ENCODE assay signal across 21 mouse cellular contexts in the genomic region with DNA sequence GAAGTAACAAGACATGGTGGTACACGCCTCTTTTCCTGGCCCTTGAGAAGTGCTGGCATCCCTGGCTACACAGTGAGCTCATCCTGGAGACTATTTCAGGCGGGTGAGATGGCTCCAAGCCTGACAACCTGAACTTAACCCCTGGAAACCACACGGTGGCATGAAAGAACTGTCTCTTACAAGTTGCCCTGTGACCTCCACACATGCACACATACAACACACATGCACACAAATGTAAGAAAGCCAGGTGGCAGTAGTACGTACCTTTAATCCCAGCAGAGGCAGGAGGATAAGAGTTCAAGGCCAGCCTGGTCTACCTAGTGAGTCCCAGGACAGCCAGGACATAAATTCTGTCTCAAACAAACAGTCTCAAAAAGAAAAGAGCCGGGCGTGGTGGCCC. TPM values are rescaled to one million over a fixed set of nuclear protein-coding genes. Genes with fewer than 3 reads are reported as not detected.
DNase-seq lines count a peak whose midpoint lies in the region; ATAC-seq and TF ChIP-seq lines count a peak whose summit lies in the region.
"Had no signal": no experiment of that assay in that cellular context is flagged by ENCODE, and none has a peak within 500 bp of the region (broad histone marks: within the 10 kb centered on the region; RNA-seq: fewer than 3 reads in every experiment).

No protein-coding gene starts in this region.

- peak overlapping the region; percentile 35; the same call in 1 of the 2 replicates for H3K27ac ChIP-seq in gastrocnemius, adult 2 months
- H3K27ac ChIP-seq in midbrain, postnatal 0 days (ENCODE audit: low read depth, low read length): no peak overlapping the region
- H3K27ac ChIP-seq in midbrain, embryonic 13.5 days: no peak overlapping the region
- H3K27ac ChIP-seq in stomach, postnatal 0 days (replicated peaks): no peak overlapping the region
- H3K27ac ChIP-seq in hindbrain, embryonic 12.5 days: no peak overlapping the region
- H3K27ac ChIP-seq: hindbrain, postnatal 0 days; layer of hippocampus, adult 2 months; neural tube, embryonic 13.5 days had no signal

- no peak for ATAC-seq in midbrain, postnatal 0 days (ENCODE audit: low FRiP score)
- ATAC-seq in midbrain, embryonic 13.5 days: no peak
- no peak for ATAC-seq in stomach, postnatal 0 days (ENCODE audit: low FRiP score, low TSS enrichment)
- ATAC-seq in hindbrain, embryonic 12.5 days (ENCODE audit: low FRiP score): no peak
- ATAC-seq: hindbrain, postnatal 0 days had no signal

- no peak overlapping the region for H3K4me2 ChIP-seq in midbrain, postnatal 0 days (ENCODE audit: low read depth, low read length, poor library complexity, severe bottlenecking)
- no peak overlapping the region for H3K4me2 ChIP-seq in midbrain, embryonic 13.5 days (replicated peaks)
- no peak overlapping the region for H3K4me2 ChIP-seq in stomach, postnatal 0 days (replicated peaks; ENCODE audit: low read depth)
- H3K4me2 ChIP-seq in hindbrain, embryonic 12.5 days (replicated peaks): no peak overlapping the region
- H3K4me2 ChIP-seq: heart, embryonic 12.5 days; neural tube, embryonic 13.5 days had no signal

- peaks cover 21% of the 10 kb centered on the region for H3K36me3 ChIP-seq in midbrain, postnatal 0 days (ENCODE audit: insufficient read depth, low read length)
- peaks cover 47% of the 10 kb centered on the region for H3K36me3 ChIP-seq in midbrain, embryonic 13.5 days
- H3K36me3 ChIP-seq in stomach, postnatal 0 days (ENCODE audit: control insufficient read depth, insufficient read depth, low read length): peaks cover 20% of the 10 kb centered on the region
- H3K36me3 ChIP-seq in hindbrain, embryonic 12.5 days: peaks cover 42% of the 10 kb centered on the region

- no peaks in the 10 kb centered on the region for H3K27me3 ChIP-seq in midbrain, postnatal 0 days (ENCODE audit: insufficient read depth, low read length)
- no peaks in the 10 kb centered on the region for H3K27me3 ChIP-seq in midbrain, embryonic 13.5 days
- no peaks in the 10 kb centered on the region for H3K27me3 ChIP-seq in stomach, postnatal 0 days (ENCODE audit: control insufficient read depth, insufficient read depth, low read length)
- no peaks in the 10 kb centered on the region for H3K27me3 ChIP-seq in hindbrain, embryonic 12.5 days
- H3K27me3 ChIP-seq: heart, embryonic 12.5 days; neural tube, embryonic 13.5 days had no signal

- no peaks in the 10 kb centered on the region for H3K4me1 ChIP-seq in midbrain, postnatal 0 days (ENCODE audit: insufficient read depth, low read length)
- H3K4me1 ChIP-seq in midbrain, embryonic 13.5 days (replicated peaks): no peaks in the 10 kb centered on the region; the same call in 1 of the 2 replicates
- no peaks in the 10 kb centered on the region for H3K4me1 ChIP-seq in stomach, postnatal 0 days (replicated peaks; ENCODE audit: control insufficient read depth, insufficient read depth)
- H3K4me1 ChIP-seq in hindbrain, embryonic 12.5 days: 0 out of 2 replicates have a peak, but pooled peaks cover 5% of the 10 kb centered on the region
- H3K4me1 ChIP-seq: neural tube, embryonic 13.5 days had no signal

- TF ChIP-seq CTCF in gastrocnemius, adult 2 months (IDR thresholded peaks at IDR 0.05): no peak; the same call in 1 of the 2 replicates
- TF ChIP-seq CTCF in midbrain, postnatal 0 days (IDR thresholded peaks at IDR 0.05): peak; percentile 14
- peak; percentile 27 for TF ChIP-seq CTCF in stomach, postnatal 0 days (IDR thresholded peaks at IDR 0.05; ENCODE audit: low read depth)

- WGBS in midbrain, postnatal 0 days: 87% methylated on average over 6 of the region's 6 CpGs
- 87% methylated on average over 6 of the region's 6 CpGs for WGBS in midbrain, embryonic 13.5 days
- 84% methylated on average over 6 of the region's 6 CpGs for WGBS in stomach, postnatal 0 days
- 92% methylated on average over 6 of the region's 6 CpGs for WGBS in hindbrain, embryonic 12.5 days

- H3K9me3 ChIP-seq in midbrain, postnatal 0 days (ENCODE audit: low read length): no peaks in the 10 kb centered on the region
- no peaks in the 10 kb centered on the region for H3K9me3 ChIP-seq in midbrain, embryonic 13.5 days
- no peaks in the 10 kb centered on the region for H3K9me3 ChIP-seq in stomach, postnatal 0 days (ENCODE audit: control insufficient read depth, low read length)
- no peaks in the 10 kb centered on the region for H3K9me3 ChIP-seq in hindbrain, embryonic 12.5 days (replicated peaks)
- H3K9me3 ChIP-seq: neural tube, embryonic 13.5 days had no signal

- no peak overlapping the region for H3K4me3 ChIP-seq in gastrocnemius, adult 2 months
- no peak overlapping the region for H3K4me3 ChIP-seq in midbrain, postnatal 0 days (ENCODE audit: low read depth, low read length)
- H3K4me3 ChIP-seq in midbrain, embryonic 13.5 days (replicated peaks): no peak overlapping the region
- no peak overlapping the region for H3K4me3 ChIP-seq in stomach, postnatal 0 days (ENCODE audit: low read depth, low read length)
- H3K4me3 ChIP-seq in hindbrain, embryonic 12.5 days: no peak overlapping the region
- H3K4me3 ChIP-seq: heart, embryonic 12.5 days; layer of hippocampus, adult 2 months; neural tube, embryonic 13.5 days had no signal

- intact Hi-C loops in gastrocnemius, adult 2 months (cut with DNase I): no loop called here
- intact Hi-C loops in gastrocnemius, postnatal 14 days (cut with DNase I; ENCODE audit: low total_unique reads): no loop called here

- no peak overlapping the region for H3K9ac ChIP-seq in midbrain, postnatal 0 days (replicated peaks; ENCODE audit: low read length, poor library complexity, severe bottlenecking)
- H3K9ac ChIP-seq in midbrain, embryonic 13.5 days (replicated peaks): no peak overlapping the region
- no peak overlapping the region for H3K9ac ChIP-seq in stomach, postnatal 0 days (ENCODE audit: low read length)
- H3K9ac ChIP-seq in hindbrain, embryonic 12.5 days: no peak overlapping the region
- H3K9ac ChIP-seq: heart, embryonic 12.5 days; neural tube, embryonic 13.5 days had no signal

- DNase-seq in gastrocnemius, adult 2 months: no peak
- DNase-seq in gastrocnemius, postnatal 14 days: no peak
- DNase-seq in midbrain, postnatal 0 days (ENCODE audit: low spot score): no peak
- peak; percentile 44 for DNase-seq in adipocyte (ENCODE audit: low spot score)
- no peak for DNase-seq in stomach, postnatal 0 days (ENCODE audit: low spot score)
- no peak for DNase-seq in spleen, postnatal 10 days (ENCODE audit: low spot score in 2 of 2)
- DNase-seq: cerebellum, postnatal 25 days; gastrocnemius, postnatal 36 days; heart, postnatal 36 days; kidney, postnatal 10 days; left cerebral cortex, postnatal 4 days; lung, postnatal 10 days; thymus, adult 2 months had no signal

- TF ChIP-seq EP300 in stomach, postnatal 0 days (optimal IDR thresholded peaks at IDR 0.05): no peak

RNA-seq across cellular contexts. Expression of gene Gm128, which starts 2.4 kb away (rescaled TPM):
- total RNA-seq in gastrocnemius, adult 2 months (2021): under 1 TPM in 1 of 2 experiments, not detected in 1; 0.11 TPM
- under 1 TPM in 1 of 2 experiments, not detected in 1; 0.16 TPM for total RNA-seq in gastrocnemius, postnatal 14 days (2021)
- total RNA-seq in midbrain, postnatal 0 days (2014; rRNA removed): 0.24 and 0.49 TPM in 2 replicates
- 0.19 and 0.27 TPM in 2 replicates for polyA plus RNA-seq in midbrain, postnatal 0 days (2015; fragmentation: Nextera tagmentation; extraction: Ambion mirVana)
- polyA plus RNA-seq in midbrain, embryonic 13.5 days (2015; fragmentation: Nextera tagmentation; extraction: Ambion mirVana): 0.23 and 0.26 TPM in 2 replicates
- polyA plus RNA-seq in stomach, postnatal 0 days (2015; fragmentation: Nextera tagmentation; extraction: Ambion mirVana): 0.21 and 0.38 TPM in 2 replicates
- 0.25 and 0.42 TPM in 2 replicates for polyA plus RNA-seq in hindbrain, embryonic 12.5 days (2016; fragmentation: Nextera tagmentation; extraction: Ambion mirVana)
- total RNA-seq: gastrocnemius, postnatal 36 days; heart, postnatal 36 days; left cerebral cortex, postnatal 4 days had no signal
- polyA plus RNA-seq: liver, adult 2 months had no signal

RNA-seq across cellular contexts. Expression of gene Mllt11, which starts 7.1 kb away (rescaled TPM):
- 10 to 100 TPM; 52.0 to 84.9 TPM for total RNA-seq in gastrocnemius, adult 2 months (2021)
- total RNA-seq in gastrocnemius, postnatal 14 days (2021): 10 to 100 TPM; 41.2 to 43.5 TPM
- total RNA-seq in midbrain, postnatal 0 days (2014; rRNA removed): 301 and 367 TPM in 2 replicates
- 738 and 774 TPM in 2 replicates for polyA plus RNA-seq in midbrain, postnatal 0 days (2015; fragmentation: Nextera tagmentation; extraction: Ambion mirVana)
- 253 and 276 TPM in 2 replicates for polyA plus RNA-seq in midbrain, embryonic 13.5 days (2015; fragmentation: Nextera tagmentation; extraction: Ambion mirVana)
- 11.0 and 11.8 TPM in 2 replicates for polyA plus RNA-seq in stomach, postnatal 0 days (2015; fragmentation: Nextera tagmentation; extraction: Ambion mirVana)
- 116 and 124 TPM in 2 replicates for polyA plus RNA-seq in hindbrain, embryonic 12.5 days (2016; fragmentation: Nextera tagmentation; extraction: Ambion mirVana)

RNA-seq across cellular contexts. Expression of gene Cdc42se1, which starts 10.5 kb away (rescaled TPM):
- total RNA-seq in gastrocnemius, adult 2 months (2021): 10 to 100 TPM; 13.7 to 16.4 TPM
- total RNA-seq in gastrocnemius, postnatal 14 days (2021): 10 to 100 TPM; 18.8 to 24.5 TPM
- 35.0 and 54.7 TPM in 2 replicates for total RNA-seq in midbrain, postnatal 0 days (2014; rRNA removed)
- polyA plus RNA-seq in midbrain, postnatal 0 days (2015; fragmentation: Nextera tagmentation; extraction: Ambion mirVana): 40.9 and 41.4 TPM in 2 replicates
- polyA plus RNA-seq in midbrain, embryonic 13.5 days (2015; fragmentation: Nextera tagmentation; extraction: Ambion mirVana): 66.8 and 68.4 TPM in 2 replicates
- polyA plus RNA-seq in stomach, postnatal 0 days (2015; fragmentation: Nextera tagmentation; extraction: Ambion mirVana): 88.1 and 99.4 TPM in 2 replicates
- polyA plus RNA-seq in hindbrain, embryonic 12.5 days (2016; fragmentation: Nextera tagmentation; extraction: Ambion mirVana): 91.7 and 95.8 TPM in 2 replicates

RNA-seq across cellular contexts. Expression of gene Bnipl, which starts 12.0 kb away (rescaled TPM):
- total RNA-seq in gastrocnemius, adult 2 months (2021): under 1 TPM in 1 of 2 experiments, not detected in 1; 0.31 TPM
- not detected for total RNA-seq in gastrocnemius, postnatal 14 days (2021)
- total RNA-seq in midbrain, postnatal 0 days (2014; rRNA removed): not detected in 2 replicates
- not detected in 2 replicates for polyA plus RNA-seq in midbrain, postnatal 0 days (2015; fragmentation: Nextera tagmentation; extraction: Ambion mirVana)
- polyA plus RNA-seq in midbrain, embryonic 13.5 days (2015; fragmentation: Nextera tagmentation; extraction: Ambion mirVana): 0.17 TPM in 1 of 2 replicates, not detected in the other
- 16.6 and 16.8 TPM in 2 replicates for polyA plus RNA-seq in stomach, postnatal 0 days (2015; fragmentation: Nextera tagmentation; extraction: Ambion mirVana)
- 1.0 and 1.1 TPM in 2 replicates for polyA plus RNA-seq in hindbrain, embryonic 12.5 days (2016; fragmentation: Nextera tagmentation; extraction: Ambion mirVana)
- total RNA-seq: gastrocnemius, postnatal 36 days; heart, postnatal 36 days; hindbrain, postnatal 0 days; liver, adult 2 months; megakaryocyte-erythroid progenitor cell, adult 5-6 weeks had no signal
- polyA plus RNA-seq: heart, embryonic 12.5 days; hindbrain, postnatal 0 days; neural tube, embryonic 13.5 days had no signal

RNA-seq across cellular contexts. Expression of gene Gabpb2, which starts 21.3 kb away (rescaled TPM):
- total RNA-seq in gastrocnemius, adult 2 months (2021): 10 to 100 TPM in 1 of 2 experiments, 1 to 10 TPM in 1; 9.1 to 12.0 TPM
- total RNA-seq in gastrocnemius, postnatal 14 days (2021): 1 to 10 TPM; 7.3 to 8.1 TPM
- total RNA-seq in midbrain, postnatal 0 days (2014; rRNA removed): 6.5 and 7.6 TPM in 2 replicates
- 1.5 and 1.6 TPM in 2 replicates for polyA plus RNA-seq in midbrain, postnatal 0 days (2015; fragmentation: Nextera tagmentation; extraction: Ambion mirVana)
- polyA plus RNA-seq in midbrain, embryonic 13.5 days (2015; fragmentation: Nextera tagmentation; extraction: Ambion mirVana): 5.5 and 5.7 TPM in 2 replicates
- polyA plus RNA-seq in stomach, postnatal 0 days (2015; fragmentation: Nextera tagmentation; extraction: Ambion mirVana): 3.3 and 3.4 TPM in 2 replicates
- 10.1 and 10.8 TPM in 2 replicates for polyA plus RNA-seq in hindbrain, embryonic 12.5 days (2016; fragmentation: Nextera tagmentation; extraction: Ambion mirVana)
